8 mouse cellular contexts compared by ENCODE assay signal in genomic region chr10:54073641-54074203, GRCm38 (mm10). TPM values are rescaled to one million over a fixed set of nuclear protein-coding genes. Genes with fewer than 3 reads are reported as not detected.
A peak's percentile ranks its signal among the peaks of the same experiment; 100 is the strongest.
DNase-seq lines count a peak whose midpoint lies in the region; ATAC-seq and TF ChIP-seq lines count a peak whose summit lies in the region.

No protein-coding gene starts in this region.

- DNase-seq in cerebellum, adult 2 months = no peak
- no peak for DNase-seq in cerebellum, postnatal 4 days (ENCODE audit: low spot score in 2 of 2)
- peak; percentile 6 for DNase-seq in liver, embryonic 13.5 days
- DNase-seq in frontal cortex, postnatal 36 days (ENCODE audit: low spot score in 2 of 2) = no peak
- DNase-seq in layer of hippocampus, adult 9-11 months = no peak

- no peak for TF ChIP-seq POLR2A in cerebellum, adult 2 months (IDR thresholded peaks at IDR 0.05; ENCODE audit: borderline replicate concordance, insufficient read depth, low read length)

- peak overlapping the region; percentile 99 for H3K4me2 ChIP-seq in embryonic facial prominence, embryonic 12.5 days (replicated peaks)
- peak overlapping the region; percentile 92 for H3K4me2 ChIP-seq in liver, embryonic 13.5 days
- peak overlapping the region; percentile 89 for H3K4me2 ChIP-seq in neural tube, embryonic 14.5 days (ENCODE audit: low read depth, low read length)

- H3K27me3 ChIP-seq in cerebellum, adult 2 months (ENCODE audit: control insufficient read depth, insufficient read depth, low read length) = no peaks in the 10 kb centered on the region; the same call in 1 of the 2 replicates
- no peaks in the 10 kb centered on the region for H3K27me3 ChIP-seq in embryonic facial prominence, embryonic 12.5 days
- 0 out of 2 replicates have a peak, but pooled peaks cover 4% of the 10 kb centered on the region for H3K27me3 ChIP-seq in liver, embryonic 13.5 days
- no peaks in the 10 kb centered on the region for H3K27me3 ChIP-seq in neural tube, embryonic 14.5 days (ENCODE audit: control insufficient read depth, insufficient read depth, low read length)

- WGBS in cerebellum, adult 2 months = 85% methylated on average over 6 of the region's 6 CpGs
- WGBS in embryonic facial prominence, embryonic 12.5 days = 58% methylated on average over 6 of the region's 6 CpGs
- 61% methylated on average over 6 of the region's 6 CpGs for WGBS in liver, embryonic 13.5 days (ENCODE audit: insufficient replicate concordance)
- WGBS in neural tube, embryonic 14.5 days = 62% methylated on average over 6 of the region's 6 CpGs

- H3K27ac ChIP-seq in cerebellum, adult 2 months (ENCODE audit: insufficient read depth, low read length) = no peak overlapping the region
- H3K27ac ChIP-seq in embryonic facial prominence, embryonic 12.5 days = no peak overlapping the region
- peak overlapping the region; percentile 83 for H3K27ac ChIP-seq in liver, embryonic 13.5 days
- H3K27ac ChIP-seq in neural tube, embryonic 14.5 days (ENCODE audit: low read depth, low read length) = no peak overlapping the region

- no peaks in the 10 kb centered on the region for H3K36me3 ChIP-seq in embryonic facial prominence, embryonic 12.5 days
- peaks cover 25% of the 10 kb centered on the region for H3K36me3 ChIP-seq in liver, embryonic 13.5 days
- no peaks in the 10 kb centered on the region for H3K36me3 ChIP-seq in neural tube, embryonic 14.5 days (ENCODE audit: control insufficient read depth, insufficient read depth, low read length)

- no peak for TF ChIP-seq CTCF in cerebellum, adult 2 months (IDR thresholded peaks at IDR 0.05; ENCODE audit: borderline replicate concordance, insufficient read depth, low read depth, low read length)

- H3K9me3 ChIP-seq in embryonic facial prominence, embryonic 12.5 days = no peaks in the 10 kb centered on the region
- no peaks in the 10 kb centered on the region for H3K9me3 ChIP-seq in liver, embryonic 13.5 days (replicated peaks)
- no peaks in the 10 kb centered on the region for H3K9me3 ChIP-seq in neural tube, embryonic 14.5 days (ENCODE audit: control insufficient read depth, low read length)

- H3K4me3 ChIP-seq in cerebellum, adult 2 months (replicated peaks; ENCODE audit: insufficient read depth, low read depth, low read length) = peak overlapping the region; percentile 39
- peak overlapping the region; percentile 71 for H3K4me3 ChIP-seq in embryonic facial prominence, embryonic 12.5 days
- H3K4me3 ChIP-seq in liver, embryonic 13.5 days (replicated peaks) = peak overlapping the region; percentile 99
- H3K4me3 ChIP-seq in neural tube, embryonic 14.5 days (ENCODE audit: low read depth, low read length) = peak overlapping the region; percentile 76

- no peaks in the 10 kb centered on the region for H3K4me1 ChIP-seq in cerebellum, adult 2 months (ENCODE audit: control insufficient read depth, insufficient read depth, low read length)
- peaks cover 15% of the 10 kb centered on the region for H3K4me1 ChIP-seq in embryonic facial prominence, embryonic 12.5 days
- peaks cover 57% of the 10 kb centered on the region for H3K4me1 ChIP-seq in liver, embryonic 13.5 days (replicated peaks)
- H3K4me1 ChIP-seq in neural tube, embryonic 14.5 days (ENCODE audit: control insufficient read depth, insufficient read depth, low read length) = 0 out of 2 replicates have a peak, but pooled peaks cover 8% of the 10 kb centered on the region

- ATAC-seq in embryonic facial prominence, embryonic 12.5 days (ENCODE audit: insufficient number of reproducible peaks, insufficient read depth, low FRiP score, low TSS enrichment) = no peak
- peak; percentile 10 for ATAC-seq in inflammation-experienced regulatory T-cells, adult 6 months
- 0 out of 2 replicates have a peak, but pooled peaks have one; percentile 3 for ATAC-seq in liver, embryonic 13.5 days (ENCODE audit: low read depth)
- ATAC-seq in neural tube, embryonic 14.5 days (ENCODE audit: low read depth) = no peak

- H3K9ac ChIP-seq in embryonic facial prominence, embryonic 12.5 days = 0 out of 2 replicates have a peak overlapping the region, but pooled peaks have one; percentile 77
- H3K9ac ChIP-seq in liver, embryonic 13.5 days = peak overlapping the region; percentile 99
- H3K9ac ChIP-seq in neural tube, embryonic 14.5 days (replicated peaks; ENCODE audit: low read depth, low read length) = no peak overlapping the region

RNA-seq across cellular contexts. Expression of gene Man1a, which starts 2.7 kb away (rescaled TPM):
- polyA plus RNA-seq in cerebellum, adult 2 months (2012; rRNA removed) = 7.7 and 8.2 TPM in 2 replicates
- 4.9 and 5.9 TPM in 2 replicates for polyA plus RNA-seq in embryonic facial prominence, embryonic 12.5 days (2016; fragmentation: Nextera tagmentation; extraction: Ambion mirVana)
- polyA plus RNA-seq in inflammation-experienced regulatory T-cells, adult 6 months (2017; shearing (Covaris generic)) = 10 to 100 TPM; 14.5 to 22.2 (median 20.0) TPM
- polyA plus RNA-seq in liver, embryonic 13.5 days (2015; fragmentation: Nextera tagmentation; extraction: Ambion mirVana) = 8.2 and 11.2 TPM in 2 replicates
- polyA plus RNA-seq in neural tube, embryonic 14.5 days (2014; fragmentation: Nextera tagmentation; extraction: Ambion mirVana) = 8.8 and 10.6 TPM in 2 replicates

Comparison
In these comparisons a context has a peak if more than half of its experiments do, and no peak if none do; other contexts are left out.
1. H3K4me3 ChIP-seq: peak in every context shown above with its lines; median percentile 99 in liver, embryonic 13.5 days; 76 in neural tube, embryonic 14.5 days; 71 in embryonic facial prominence, embryonic 12.5 days; 39 in cerebellum, adult 2 months.
2. ATAC-seq: peak in inflammation-experienced regulatory T-cells, adult 6 months (single experiment) and liver, embryonic 13.5 days (single experiment); none in embryonic facial prominence, embryonic 12.5 days (single experiment) and neural tube, embryonic 14.5 days (single experiment).
3. Peak in every context shown above with its lines, with median percentiles within 50 percentile points of each other: H3K4me2 ChIP-seq.